Mouse (Mus musculus) gastrocnemius, postnatal 14 days (tissue): ENCODE results near the gene Ugt1a9. TPM values are rescaled to one million over a fixed set of nuclear protein-coding genes. Genes with fewer than 3 reads are reported as not detected.
A peak's percentile ranks its signal among the peaks of the same experiment; 100 is the strongest.
"Not testable (repeated sequence)": the region's sequence is repeated elsewhere in the genome, so short reads cannot be mapped to it uniquely, and the experiment has no call there.

Source experiments
- DNase-seq: peaks from one replicate; pipeline ENCODE4 v3.0.0; 2021; ENCODE audit warnings: mixed read lengths
- intact Hi-C: fragments of 180-260 bp; cut with DNase I; formaldehyde crosslinking; loops from one replicate; pipeline ENCODE4 v1.15.1; 2025; ENCODE audit warnings: low total_unique reads
- total RNA-seq, 2 experiments: library from RNA; stranded (reverse); gene quantifications; 2 replicates each; pipeline ENCODE4 v1.2.3; 2021

Gene Ugt1a9
- total RNA-seq, 2 experiments from 2014 or later = not detected

GRCm38 (mm10) chr1:88143966-88144675 is 73.5 kb downstream of the Ugt1a9 start:
- DNase-seq = peak; percentile 33
- intact Hi-C loops = not testable (repeated sequence)

- DNase-seq = not testable (repeated sequence)
Observed at GRCm38 (mm10) chr1:88145278-88145677, 74.7 kb downstream of the Ugt1a9 start.

GRCm38 (mm10) chr1:88150133-88150532 is 79.5 kb downstream of the Ugt1a9 start:
- DNase-seq, intact Hi-C loops: not testable (repeated sequence)

More at GRCm38 (mm10) chr1:88145278-88145677, 74.7 kb downstream of the Ugt1a9 start:
- intact Hi-C loops = not testable (repeated sequence)

DNA sequence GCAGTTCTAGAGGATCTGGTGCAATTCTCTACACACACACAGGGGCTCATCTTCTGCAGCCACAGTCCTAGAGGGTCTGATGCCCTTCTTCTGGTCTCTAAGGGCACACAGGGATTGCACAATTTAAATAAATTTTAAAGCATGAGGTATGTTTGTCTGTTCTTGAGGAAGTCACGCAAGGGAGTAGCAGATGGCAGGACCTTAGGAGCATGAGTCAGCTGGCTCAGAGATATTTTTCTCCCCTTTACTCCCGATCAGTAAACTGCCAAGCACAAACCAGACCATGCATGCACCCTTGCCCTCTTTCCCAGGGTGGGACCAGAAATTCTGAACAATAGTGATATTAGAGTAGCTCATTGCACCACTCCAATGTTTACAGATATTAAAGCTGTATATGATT is 87.8 kb downstream of the Ugt1a9 start:
- DNase-seq = no peak
- intact Hi-C loops = no loop called here

DNA sequence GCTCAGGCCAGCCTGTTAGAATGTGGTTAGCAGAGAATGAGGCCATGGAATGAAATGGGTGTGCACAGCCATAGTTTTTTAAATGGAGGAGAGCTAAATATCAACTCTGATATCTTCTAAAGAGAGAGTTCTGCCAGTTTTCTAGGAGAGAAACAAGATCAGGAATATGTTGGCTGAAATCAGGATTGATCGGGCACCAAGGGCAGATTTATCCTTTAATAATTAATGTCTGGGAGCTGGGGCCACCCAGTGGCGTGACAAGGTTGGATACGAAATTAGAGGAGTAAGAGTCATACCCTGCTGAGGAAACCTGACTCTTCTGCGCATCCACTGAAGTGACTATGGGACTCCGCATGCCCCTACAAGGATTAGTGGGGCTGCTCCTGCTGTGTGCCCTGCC is 95.1 kb downstream of the Ugt1a9 start, which contains the start of gene Ugt1a5:
TSS of gene Ugt1a5 (plus strand) at position 302 of the 400 bp plus-strand sequence.
- DNase-seq = no peak
- intact Hi-C loops = no loop called here

DNA sequence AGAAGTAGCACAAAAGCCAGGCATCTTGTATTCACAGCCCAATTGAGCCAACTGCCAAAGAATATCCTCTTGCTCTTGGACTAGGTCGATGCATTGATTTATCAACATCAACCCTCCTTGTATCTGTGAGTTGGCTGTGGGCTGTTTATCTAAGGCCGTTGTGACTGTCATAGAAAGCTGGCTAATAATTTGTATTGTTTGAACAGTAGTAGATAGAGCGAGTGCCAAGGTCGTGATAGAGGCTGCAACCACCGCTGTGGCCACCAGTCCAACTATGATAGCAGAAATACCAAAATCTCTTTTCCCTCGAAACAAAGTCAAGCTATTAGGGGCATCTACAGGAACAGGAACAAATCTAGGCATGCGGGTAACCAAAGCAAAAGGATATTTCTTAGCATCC is 101.6 kb downstream of the Ugt1a9 start:
- intact Hi-C loops, DNase-seq: not testable (repeated sequence)

- intact Hi-C loops = no loop called here
- no peak for DNase-seq
Observed at GRCm38 (mm10) chr1:88179657-88180056, 109.1 kb downstream of the Ugt1a9 start.

- DNase-seq = no peak
Observed at GRCm38 (mm10) chr1:88186325-88186935, 115.8 kb downstream of the Ugt1a9 start.

GRCm38 (mm10) chr1:88192136-88192535 is 121.5 kb downstream of the Ugt1a9 start:
- DNase-seq = no peak

More at GRCm38 (mm10) chr1:88186325-88186935, 115.8 kb downstream of the Ugt1a9 start:
- intact Hi-C loops = no loop called here

DNA sequence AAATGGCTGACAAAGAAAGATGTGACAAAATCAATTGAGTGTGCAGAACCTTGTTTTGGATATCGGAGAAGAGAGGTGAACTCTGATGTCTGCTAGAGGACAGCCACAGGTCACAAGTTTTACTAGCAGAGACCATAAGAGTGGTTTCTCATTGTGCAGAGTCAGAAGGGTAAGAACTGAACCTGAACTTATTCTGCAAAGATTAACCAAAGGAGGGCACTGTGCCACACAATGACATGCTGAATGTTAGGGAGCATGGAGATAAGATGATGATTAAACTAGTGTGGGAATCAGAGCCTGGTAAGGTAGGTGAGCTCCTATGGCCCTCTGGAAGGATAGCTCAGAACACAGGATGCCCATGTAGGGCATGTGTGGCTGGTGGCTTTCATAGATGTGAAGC is 125.1 kb downstream of the Ugt1a9 start:
- DNase-seq = no peak
- intact Hi-C loops = no loop called here

More at GRCm38 (mm10) chr1:88192136-88192535, 121.5 kb downstream of the Ugt1a9 start:
- intact Hi-C loops = no loop called here

- DNase-seq = no peak
- intact Hi-C loops = no loop called here
Observed at GRCm38 (mm10) chr1:88197443-88197842, 126.8 kb downstream of the Ugt1a9 start.

DNA sequence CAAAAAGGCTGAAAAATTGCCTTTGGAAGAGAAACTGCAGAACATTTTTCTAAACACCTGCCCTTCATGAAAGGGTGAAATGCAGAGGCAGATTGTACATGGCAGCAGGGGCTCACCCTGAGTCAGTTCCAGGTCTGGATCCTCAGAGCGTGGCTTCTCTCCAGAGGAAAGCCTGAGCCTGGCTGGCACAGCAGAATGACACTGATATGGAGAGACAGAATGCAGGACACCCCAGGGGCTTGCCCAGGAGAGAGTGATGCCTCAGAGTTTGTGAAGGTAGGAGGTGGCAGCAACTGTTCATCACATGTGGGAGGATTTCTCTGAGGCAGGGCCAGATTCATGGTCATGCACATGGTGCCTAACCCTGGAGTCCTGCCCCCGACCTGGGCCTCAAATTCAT is 129.4 kb downstream of the Ugt1a9 start:
- intact Hi-C loops = no loop called here
- DNase-seq = no peak

DNA sequence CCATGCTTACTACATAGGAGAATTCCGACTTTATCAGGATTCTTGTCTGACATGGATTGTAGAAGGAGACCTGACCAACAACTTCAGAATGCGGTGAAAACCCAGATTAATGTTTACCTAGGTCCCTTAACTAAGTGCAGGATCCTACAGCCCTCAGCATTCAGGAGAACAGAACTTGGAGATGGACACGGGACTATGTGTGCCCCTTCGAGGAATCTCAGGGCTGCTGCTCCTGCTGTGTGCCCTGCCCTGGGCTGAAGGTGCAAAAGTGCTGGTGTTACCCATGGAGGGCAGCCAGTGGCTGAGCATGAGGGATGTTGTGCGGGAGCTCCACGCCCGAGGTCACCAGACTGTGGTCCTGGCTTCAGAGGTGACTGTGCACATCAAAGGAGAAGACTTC is 129.9 kb downstream of the Ugt1a9 start, which contains the start of gene Ugt1a2:
TSS of gene Ugt1a2 (plus strand) at position 146 of the 400 bp plus-strand sequence.
- no peak for DNase-seq

DNA sequence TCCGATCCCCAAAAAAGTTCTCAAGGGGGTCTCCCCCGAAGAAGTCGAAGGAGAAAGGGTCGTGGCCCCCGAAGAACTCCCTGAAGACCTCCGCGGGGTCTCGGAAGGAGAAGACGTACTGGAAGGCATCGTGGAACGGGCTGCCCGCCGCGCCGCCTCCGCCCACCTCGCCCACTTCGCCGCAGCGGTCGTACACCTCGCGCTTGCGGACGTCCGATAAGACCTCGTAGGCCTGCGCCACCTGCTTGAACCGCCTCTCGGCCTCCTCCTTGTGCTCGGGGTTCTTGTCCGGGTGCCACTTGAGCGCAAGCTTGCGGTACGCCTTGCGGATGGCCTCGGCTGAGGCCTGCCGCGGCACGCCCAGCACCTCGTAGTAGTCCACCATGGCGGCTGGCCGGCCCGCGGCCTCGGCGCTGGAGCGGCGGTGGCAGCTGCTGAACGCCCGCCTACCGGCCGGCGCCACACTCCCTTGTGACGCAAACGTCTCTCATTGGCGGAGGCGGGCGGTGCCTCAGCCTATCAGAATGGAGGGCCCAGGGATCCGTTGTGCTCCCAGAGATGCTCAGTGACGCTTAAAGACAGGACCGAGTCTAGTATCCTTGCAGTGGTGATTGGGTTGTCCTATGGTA is 134.8 kb downstream of the Ugt1a9 start, which contains the start of gene Dnajb3:
TSS of gene Dnajb3 (minus strand) at position 489 of the 629 bp plus-strand sequence.
- peak; percentile 79 for DNase-seq
- intact Hi-C loops = no loop called here

More for the DNA sequence above, 129.9 kb downstream of the Ugt1a9 start, which contains the start of gene Ugt1a2:
- intact Hi-C loops = no loop called here

GRCm38 (mm10) chr1:88206843-88207479 is 136.4 kb downstream of the Ugt1a9 start:
- no peak for DNase-seq
- intact Hi-C loops = no loop called here

DNA sequence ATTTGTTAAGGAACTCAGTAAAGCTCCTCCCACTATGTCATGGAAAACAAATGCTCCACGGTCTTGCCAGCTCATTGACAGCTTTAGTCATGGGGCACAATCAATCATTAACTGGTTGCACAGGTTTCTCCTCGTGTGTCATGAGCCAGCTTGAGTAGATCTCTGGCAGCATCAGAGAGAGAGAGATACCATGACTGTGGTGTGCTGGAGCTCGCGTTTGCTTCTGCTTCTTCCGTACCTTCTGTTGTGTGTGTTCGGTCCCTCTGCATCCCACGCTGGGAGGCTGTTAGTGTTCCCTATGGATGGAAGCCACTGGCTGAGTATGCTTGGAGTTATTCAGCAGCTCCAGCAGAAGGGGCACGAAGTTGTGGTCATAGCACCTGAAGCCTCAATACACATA is 141.2 kb downstream of the Ugt1a9 start, which contains the start of gene Ugt1a1:
TSS of gene Ugt1a1 (plus strand) at position 148 of the 400 bp plus-strand sequence.
- intact Hi-C loops = no loop called here
- DNase-seq = no peak

- intact Hi-C loops = no loop called here
- no peak for DNase-seq
Observed at GRCm38 (mm10) chr1:88212341-88213045, 141.9 kb downstream of the Ugt1a9 start.

GRCm38 (mm10) chr1:88213061-88213460 is 142.5 kb downstream of the Ugt1a9 start:
- DNase-seq = no peak
- intact Hi-C loops = no loop called here
